In genomic region chr17:6691596-6691995, GRCm38 (mm10) we compare ENCODE assay signal across 8 mouse cellular contexts. TPM values are rescaled to one million over a fixed set of nuclear protein-coding genes. Genes with fewer than 3 reads are reported as not detected.
DNase-seq lines count a peak whose midpoint lies in the region.
"Not testable (repeated sequence)": the region's sequence is repeated elsewhere in the genome, so short reads cannot be mapped to it uniquely, and the experiment has no call there.

No protein-coding gene starts in this region.

- intact Hi-C loops in gastrocnemius, postnatal 14 days (cut with DNase I; ENCODE audit: low total_unique reads); left cerebral cortex, postnatal 10 days (cut with DNase I): not testable (repeated sequence)

- DNase-seq in adrenal gland, adult 18-20 months (ENCODE audit: low spot score in 2 of 2), result peak; percentile 92
- DNase-seq in cerebellum, postnatal 4 days (ENCODE audit: low spot score in 2 of 2), result peak; percentile 97 to 98
- peak; percentile 78 for DNase-seq in gastrocnemius, postnatal 14 days
- DNase-seq in kidney, adult 11 months, result peak; percentile 73
- peak; percentile 90 to 94 for DNase-seq in left cerebral cortex, postnatal 10 days (ENCODE audit: extremely low spot score in 1 of 2, low spot score in 2 of 2)
- DNase-seq in mesoderm, embryonic 11.5 days (ENCODE audit: low read depth, low spot score), result peak; percentile 69
- peak; percentile 90 for DNase-seq in right cerebral cortex, postnatal 4 days
- DNase-seq in urinary bladder, postnatal 4 days (ENCODE audit: low spot score in 2 of 2), result peak; percentile 75 to 92

RNA-seq across cellular contexts. Expression of gene Sytl3, which starts 32.7 kb away (rescaled TPM):
- under 1 TPM; 0.40 to 0.77 TPM for total RNA-seq in adrenal gland, adult 18-20 months (2021)
- under 1 TPM; 0.33 to 0.39 TPM for total RNA-seq in gastrocnemius, postnatal 14 days (2021)
- under 1 TPM; 0.49 to 0.81 TPM for total RNA-seq in left cerebral cortex, postnatal 10 days (2021)

RNA-seq across cellular contexts. Expression of gene Dynlt1f, which starts 35.9 kb away (rescaled TPM):
- total RNA-seq in adrenal gland, adult 18-20 months (2021), result 10 to 100 TPM; 65.6 to 78.6 TPM
- 10 to 100 TPM; 56.5 to 62.7 TPM for total RNA-seq in gastrocnemius, postnatal 14 days (2021)
- 100 to 1,000 TPM; 199 to 208 TPM for total RNA-seq in left cerebral cortex, postnatal 10 days (2021)

Comparison
In these comparisons a context has a peak if more than half of its experiments do, and no peak if none do; other contexts are left out.
1. Peak in every context shown above with its lines: DNase-seq.